Mouse (Mus musculus): ENCODE results near the gene Cmip.

- TF ChIP-seq CTCF (IDR thresholded peaks at IDR 0.05; ENCODE audit: low read depth): no peak
- no peak for TF ChIP-seq EP300 (IDR thresholded peaks at IDR 0.05; ENCODE audit: low read depth)
Measured at GRCm38 (mm10) chr8:117372070-117372469, 115.2 kb downstream of the Cmip start.

Measured in liver, postnatal 0 days (tissue).